Mouse (Mus musculus): ENCODE results near the gene Vmn2r83. TPM values are rescaled to one million over a fixed set of nuclear protein-coding genes. Genes with fewer than 3 reads are reported as not detected.

Gene Vmn2r83
- polyA plus RNA-seq, 1 experiment from 2014 or later = not detected

- WGBS = 98% methylated on average over 11 of the region's 11 CpGs
Measured at GRCm38 (mm10) chr10:79540746-79541145, 72.2 kb downstream of the Vmn2r83 start.

GRCm38 (mm10) chr10:79541522-79541921 is 73.0 kb downstream of the Vmn2r83 start:
- peak; percentile 46 for DNase-seq (ENCODE audit: low spot score)
- ATAC-seq (replicated peaks; ENCODE audit: low FRiP score) = no peak
- Histone ChIP-seq H3K27ac (ENCODE audit: low read depth, low read length) (no peak overlapping the region), H3K9ac (ENCODE audit: low read length) (no peak overlapping the region), H3K36me3 (ENCODE audit: control insufficient read depth, insufficient read depth, low read length) (peaks cover 23% of the 10 kb centered on the region), H3K4me1 (replicated peaks; ENCODE audit: control insufficient read depth, insufficient read depth, low read length) (no peaks in the 10 kb centered on the region), H3K4me2 (ENCODE audit: low read depth, low read length, severe bottlenecking) (no peak overlapping the region), H3K27me3 (ENCODE audit: control insufficient read depth, insufficient read depth, low read length) (no peaks in the 10 kb centered on the region), H3K4me3 (ENCODE audit: low read depth, low read length) (no peak overlapping the region), H3K9me3 (ENCODE audit: control insufficient read depth, low read length) (no peaks in the 10 kb centered on the region)
- 84% methylated on average over 15 of the region's 15 CpGs for WGBS

More at GRCm38 (mm10) chr10:79540746-79541145, 72.2 kb downstream of the Vmn2r83 start:
- Histone ChIP-seq H3K27me3 (ENCODE audit: control insufficient read depth, insufficient read depth, low read length) (no peaks in the 10 kb centered on the region), H3K4me3 (ENCODE audit: low read depth, low read length) (no peak overlapping the region), H3K9me3 (ENCODE audit: control insufficient read depth, low read length) (no peaks in the 10 kb centered on the region), H3K4me1 (replicated peaks; ENCODE audit: control insufficient read depth, insufficient read depth, low read length) (no peaks in the 10 kb centered on the region), H3K9ac (ENCODE audit: low read length) (no peak overlapping the region), H3K36me3 (ENCODE audit: control insufficient read depth, insufficient read depth, low read length) (peaks cover 23% of the 10 kb centered on the region), H3K27ac (ENCODE audit: low read depth, low read length) (no peak overlapping the region), H3K4me2 (ENCODE audit: low read depth, low read length, severe bottlenecking) (no peak overlapping the region)
- ATAC-seq (replicated peaks; ENCODE audit: low FRiP score) (no peak), DNase-seq (ENCODE audit: low spot score) (peak; percentile 51)

GRCm38 (mm10) chr10:79542171-79542570 is 73.6 kb downstream of the Vmn2r83 start:
- DNase-seq (ENCODE audit: low spot score) (peak; percentile 46), ATAC-seq (replicated peaks; ENCODE audit: low FRiP score) (no peak)
- Histone ChIP-seq H3K4me3 (ENCODE audit: low read depth, low read length) (no peak overlapping the region), H3K9ac (ENCODE audit: low read length) (no peak overlapping the region), H3K36me3 (ENCODE audit: control insufficient read depth, insufficient read depth, low read length) (peaks cover 25% of the 10 kb centered on the region), H3K4me2 (ENCODE audit: low read depth, low read length, severe bottlenecking) (no peak overlapping the region), H3K27me3 (ENCODE audit: control insufficient read depth, insufficient read depth, low read length) (no peaks in the 10 kb centered on the region), H3K4me1 (replicated peaks; ENCODE audit: control insufficient read depth, insufficient read depth, low read length) (no peaks in the 10 kb centered on the region), H3K27ac (ENCODE audit: low read depth, low read length) (no peak overlapping the region), H3K9me3 (ENCODE audit: control insufficient read depth, low read length) (no peaks in the 10 kb centered on the region)
- WGBS = 94% methylated on average over 11 of the region's 11 CpGs

Small RNAs within 50 kb of the gene (microRNA-seq; reads per million reads assigned to microRNA genes)
- not detected for gene Mir6909 (ENCODE audit: insufficient number of aligned reads)

Other genes starting within 250 kb of the Vmn2r83 start
- not detected in 2 replicates for gene Vmn2r81, start 221.0 kb upstream of the Vmn2r83 start, polyA plus RNA-seq (2014; fragmentation: Nextera tagmentation; extraction: Ambion mirVana)
- not detected in 2 replicates for gene Vmn2r82, start 112.2 kb upstream of the Vmn2r83 start, polyA plus RNA-seq (2014; fragmentation: Nextera tagmentation; extraction: Ambion mirVana)
- 14.2 and 15.6 TPM in 2 replicates for gene Plpp2, start 65.1 kb downstream of the Vmn2r83 start, polyA plus RNA-seq (2014; fragmentation: Nextera tagmentation; extraction: Ambion mirVana)
- 64.4 and 67.7 TPM in 2 replicates for gene Mier2, start 86.5 kb downstream of the Vmn2r83 start, polyA plus RNA-seq (2014; fragmentation: Nextera tagmentation; extraction: Ambion mirVana)
- gene Theg, start 118.6 kb downstream of the Vmn2r83 start, polyA plus RNA-seq (2014; fragmentation: Nextera tagmentation; extraction: Ambion mirVana) = not detected in 2 replicates
- 0.04 and 0.09 TPM in 2 replicates for gene C2cd4c, start 145.3 kb downstream of the Vmn2r83 start, polyA plus RNA-seq (2014; fragmentation: Nextera tagmentation; extraction: Ambion mirVana)
- 9.4 and 9.9 TPM in 2 replicates for gene Shc2, start 169.2 kb downstream of the Vmn2r83 start, polyA plus RNA-seq (2014; fragmentation: Nextera tagmentation; extraction: Ambion mirVana)
- not detected in 2 replicates for gene Odf3l2, start 177.0 kb downstream of the Vmn2r83 start, polyA plus RNA-seq (2014; fragmentation: Nextera tagmentation; extraction: Ambion mirVana)
- 0.59 and 0.83 TPM in 2 replicates for gene Madcam1, start 195.8 kb downstream of the Vmn2r83 start, polyA plus RNA-seq (2014; fragmentation: Nextera tagmentation; extraction: Ambion mirVana)
- gene Tpgs1, start 200.6 kb downstream of the Vmn2r83 start, polyA plus RNA-seq (2014; fragmentation: Nextera tagmentation; extraction: Ambion mirVana) = 59.7 and 65.2 TPM in 2 replicates
- gene Cdc34, start 213.5 kb downstream of the Vmn2r83 start, polyA plus RNA-seq (2014; fragmentation: Nextera tagmentation; extraction: Ambion mirVana) = 180 and 185 TPM in 2 replicates
- gene Gzmm, start 220.3 kb downstream of the Vmn2r83 start, polyA plus RNA-seq (2014; fragmentation: Nextera tagmentation; extraction: Ambion mirVana) = 0.81 and 0.92 TPM in 2 replicates
- gene Bsg, start 235.8 kb downstream of the Vmn2r83 start, polyA plus RNA-seq (2014; fragmentation: Nextera tagmentation; extraction: Ambion mirVana) = 551 and 582 TPM in 2 replicates
- gene Hcn2, start 247.9 kb downstream of the Vmn2r83 start, polyA plus RNA-seq (2014; fragmentation: Nextera tagmentation; extraction: Ambion mirVana) = 0.15 and 0.40 TPM in 2 replicates